Mouse (Mus musculus) Patski (cell line): Measurements from ENCODE around the gene Lelp1. TPM values are rescaled to one million over a fixed set of nuclear protein-coding genes. Genes with fewer than 3 reads are reported as not detected.

Experiments
- ATAC-seq: fragments of 100-300 bp; one replicate; pipeline ENCODE4 v1.8.0; 2021
- CTCF ChIA-PET: fragments of 350-600 bp; sonication (Branson Sonifier 250); formaldehyde crosslinking; loops from one replicate; lab custom pipeline; 2022; ENCODE audit warnings: inconsistent platforms; lab: Charles Lee
- POLR2A ChIA-PET: fragments of 350-600 bp; sonication (Branson Sonifier 250); formaldehyde crosslinking; loops from one replicate; lab custom pipeline; 2022; ENCODE audit warnings: antibody characterized with exemption, inconsistent platforms; lab: Charles Lee
- DNase-seq: peaks from one replicate; pipeline ENCODE4 v3.0.0-alpha.2; 2011; ENCODE audit warnings: low read depth, low spot score
- H3K27me3 ChIP-seq: fragments of 371-371 bp; one replicate; pipeline ENCODE4 v1.5.1; 2021
- CTCF ChIP-seq: fragments of 100-300 bp; IDR thresholded peaks from one replicate; pipeline ENCODE4 v1.5.1; 2021
- in situ Hi-C: fragments of 300-500 bp; cut with MboI; formaldehyde crosslinking; loops from 3 replicates; pipeline ENCODE4 v1.11.1; 2018; ENCODE audit warnings: low pct_unique_long_range_greater_than_20kb, mixed read lengths
- polyA plus RNA-seq: library from polyadenylated mRNA; unstranded; gene quantifications from one replicate; pipeline ENCODE4 v1.2.3, GENCODE M21; 2021

The Lelp1 gene
- not detected for polyA plus RNA-seq

DNA sequence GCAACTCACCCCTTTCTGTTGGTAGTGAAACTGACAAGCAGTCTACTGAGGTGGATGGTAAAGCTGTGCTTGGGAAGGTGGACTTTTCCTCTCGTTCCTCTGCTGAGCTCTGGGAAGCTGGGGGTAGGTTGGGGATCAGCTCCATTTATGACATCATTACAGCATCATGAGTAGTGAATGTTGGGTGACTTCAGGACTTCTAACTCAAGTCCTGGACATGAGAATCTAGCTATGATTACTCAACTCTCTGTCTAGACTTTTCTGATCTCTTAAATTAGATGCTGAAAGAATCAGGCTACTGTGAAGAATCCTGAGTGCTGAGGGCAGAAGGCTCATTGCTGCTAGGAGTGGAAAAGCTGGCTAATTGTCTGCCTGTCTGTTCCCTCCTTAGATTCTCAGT, at the start of gene Lelp1:
Gene Lelp1 (minus strand): TSS at position 101 of the 400 bp plus-strand sequence.
- in situ Hi-C loops: loop anchor here (10.0 kb wide), 1 partner anchor 632 kb away; the partner anchor contains the start of gene Lce1i
- no peak for TF ChIP-seq CTCF
- no peak for ATAC-seq

DNA sequence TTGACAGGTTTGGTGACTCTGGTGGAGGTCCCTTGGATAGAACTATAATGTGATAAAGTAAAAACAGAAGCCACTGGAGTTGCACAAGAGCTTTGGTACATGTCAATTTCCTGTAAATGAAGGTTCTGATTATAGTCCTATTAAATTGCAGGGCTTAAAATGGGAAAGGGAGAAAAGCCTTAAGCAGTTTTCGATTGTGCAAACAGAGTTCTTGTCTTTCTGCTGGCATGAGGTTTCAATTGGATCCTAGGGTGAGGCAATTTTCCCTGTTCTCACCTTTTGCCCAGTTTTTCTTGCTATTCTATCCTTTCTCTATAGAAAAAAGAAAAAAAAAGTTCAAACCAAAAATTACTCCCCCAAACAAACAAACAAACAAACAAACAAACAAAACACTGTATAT, 34.3 kb upstream of the Lelp1 start:
- TF ChIP-seq CTCF: no peak
- peaks cover 2% of the 10 kb centered on the region for H3K27me3 ChIP-seq
- ChIA-PET POLR2A (no interaction called here), CTCF (interaction anchor here (3.1 kb wide), 1 partner anchor 23 kb away, joined by 12 read pairs; no protein-coding TSS in a partner anchor)
- in situ Hi-C loops: no loop called here
- DNase-seq (no peak), ATAC-seq (no peak)

More for the DNA sequence above, at the start of gene Lelp1:
- H3K27me3 ChIP-seq: peaks cover 16% of the 10 kb centered on the region
- ChIA-PET CTCF (interaction anchor here (0.9 to 1.9 kb wide), 5 partner anchors 8 to 318 kb away, joined by 3 to 17 read pairs (median 4); no protein-coding TSS in a partner anchor), POLR2A (no interaction called here)
- no peak for DNase-seq

DNA sequence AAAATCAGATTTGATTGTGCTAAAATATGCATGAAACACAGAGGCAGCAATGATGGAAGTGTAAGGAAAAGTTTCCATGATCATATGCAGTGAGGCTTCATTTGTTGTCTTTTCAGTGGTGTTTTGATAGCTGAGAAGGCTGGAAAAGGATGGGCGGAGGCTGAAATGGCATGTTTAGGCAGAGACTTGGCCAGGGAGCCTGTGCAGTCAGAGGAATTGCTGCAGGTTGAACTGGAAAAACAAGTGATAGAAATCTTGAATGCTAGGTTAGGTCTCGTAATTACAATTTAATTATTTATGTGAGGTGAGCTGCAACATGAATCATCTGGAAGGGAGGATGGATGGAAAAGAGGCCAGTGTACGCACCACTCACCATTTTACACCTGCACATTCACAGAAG, 27.3 kb upstream of the Lelp1 start:
- in situ Hi-C loops: no loop called here
- ATAC-seq: no peak
- CTCF ChIA-PET: no interaction called here

DNA sequence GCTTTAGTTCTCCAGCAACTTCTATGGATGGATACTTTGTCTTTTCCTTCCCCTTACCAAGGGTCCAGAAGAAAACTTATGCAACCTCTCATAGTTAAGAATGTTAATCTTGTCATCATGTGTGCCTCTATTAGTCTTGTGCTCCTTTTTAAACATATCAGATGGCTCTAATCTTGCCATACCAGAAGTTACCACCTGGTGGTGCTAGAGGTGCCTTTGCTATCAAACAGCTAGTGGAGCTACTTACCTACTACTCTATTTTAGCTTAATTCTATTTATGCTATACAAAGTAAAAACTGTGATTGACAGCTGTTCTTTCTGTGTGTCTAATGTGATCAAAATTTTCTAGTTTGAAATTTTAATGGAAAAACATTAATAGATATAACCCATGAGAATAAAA, 10.8 kb upstream of the Lelp1 start:
- in situ Hi-C loops: loop anchor here (5.0 kb wide), 3 partner anchors 244 to 449 kb away; no protein-coding TSS in a partner anchor
- ChIA-PET CTCF (interaction anchor here (0.6 to 2.8 kb wide), 17 partner anchors 9 to 447 kb away, joined by 3 to 19 read pairs (median 7); partner anchors contain the start of genes Lelp1 and Smcp), POLR2A (no interaction called here)
- peaks cover 6% of the 10 kb centered on the region for H3K27me3 ChIP-seq
- ATAC-seq (no peak), DNase-seq (peak; percentile 39)
- TF ChIP-seq CTCF: peak; percentile 75

More for the DNA sequence above, 27.3 kb upstream of the Lelp1 start:
- POLR2A ChIA-PET: no interaction called here
- H3K27me3 ChIP-seq: peaks cover 2% of the 10 kb centered on the region
- DNase-seq: no peak
- no peak for TF ChIP-seq CTCF

DNA sequence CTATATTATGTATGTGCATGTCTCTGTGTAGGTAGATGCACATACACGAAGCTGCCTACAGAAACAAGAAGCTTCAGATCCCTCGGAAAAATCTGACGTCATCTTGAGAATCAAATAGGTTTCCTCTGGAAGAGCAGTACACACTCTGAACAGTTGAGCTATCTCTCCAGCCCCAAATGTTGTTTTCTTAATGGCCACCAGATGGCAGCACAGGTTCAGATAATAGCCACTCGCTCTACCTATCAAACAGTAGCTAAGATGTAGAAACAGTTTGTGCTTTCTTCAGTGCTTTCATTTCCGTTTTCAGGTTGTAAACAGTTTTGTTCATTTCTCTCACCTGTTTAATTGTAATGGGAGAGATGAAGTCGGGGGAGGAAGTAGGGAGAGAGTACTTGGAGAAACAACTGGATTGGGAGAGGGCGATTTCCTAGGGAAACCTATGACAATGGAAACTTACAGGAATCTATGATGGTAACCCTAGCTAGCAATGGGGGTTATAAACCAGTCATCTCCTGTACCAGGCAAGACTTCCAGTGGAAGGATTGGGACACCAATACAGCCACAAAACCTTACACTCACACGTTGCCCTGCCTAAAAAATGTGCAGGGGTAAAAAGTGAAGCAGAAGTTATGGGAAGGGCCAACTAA, 8.2 kb upstream of the Lelp1 start:
- peak; percentile 93 for ATAC-seq
- H3K27me3 ChIP-seq: peaks cover 6% of the 10 kb centered on the region
- TF ChIP-seq CTCF: peak; percentile 90
- peak; percentile 37 for DNase-seq
- ChIA-PET POLR2A (interaction anchor here (0.6 kb wide), 1 partner anchor 9 kb away, joined by 3 read pairs; no protein-coding TSS in a partner anchor), CTCF (interaction anchor here (0.6 to 4.4 kb wide), 36 partner anchors 8 to 849 kb away, joined by 3 to 42 read pairs (median 4); partner anchors contain the start of gene Lelp1)
- in situ Hi-C loops: loop anchor here (5.0 kb wide), 3 partner anchors 247 to 452 kb away; no protein-coding TSS in a partner anchor

DNA sequence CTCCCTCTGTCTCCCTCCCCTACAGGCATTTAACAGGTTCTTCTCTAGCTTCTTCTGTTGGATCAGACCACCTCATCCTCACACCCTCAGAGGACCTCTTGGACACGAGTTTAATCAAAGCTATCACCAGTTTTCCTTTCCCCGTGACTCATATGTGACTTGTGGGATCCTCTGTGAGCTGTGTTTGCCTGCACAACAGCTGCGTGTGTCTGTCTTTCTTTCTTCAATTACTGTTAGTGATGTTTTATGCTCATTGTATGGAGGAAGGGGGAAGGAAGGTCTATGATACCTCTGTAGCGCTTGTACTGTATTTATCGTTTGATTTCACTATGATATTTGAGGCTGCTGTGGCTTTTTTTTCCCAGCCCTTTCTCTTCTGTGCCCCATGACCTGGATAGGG, 5.4 kb upstream of the Lelp1 start:
- no peak for TF ChIP-seq CTCF
- H3K27me3 ChIP-seq: peaks cover 17% of the 10 kb centered on the region
- POLR2A ChIA-PET: no interaction called here
- CTCF ChIA-PET: interaction anchor here (0.6 to 4.4 kb wide), 10 partner anchors 12 to 454 kb away, joined by 3 to 25 read pairs (median 4); no protein-coding TSS in a partner anchor
- in situ Hi-C loops: loop anchor here (10.0 kb wide), 1 partner anchor 627 kb away; the partner anchor contains the start of gene Lce1i
- no peak for ATAC-seq
- DNase-seq: no peak

DNA sequence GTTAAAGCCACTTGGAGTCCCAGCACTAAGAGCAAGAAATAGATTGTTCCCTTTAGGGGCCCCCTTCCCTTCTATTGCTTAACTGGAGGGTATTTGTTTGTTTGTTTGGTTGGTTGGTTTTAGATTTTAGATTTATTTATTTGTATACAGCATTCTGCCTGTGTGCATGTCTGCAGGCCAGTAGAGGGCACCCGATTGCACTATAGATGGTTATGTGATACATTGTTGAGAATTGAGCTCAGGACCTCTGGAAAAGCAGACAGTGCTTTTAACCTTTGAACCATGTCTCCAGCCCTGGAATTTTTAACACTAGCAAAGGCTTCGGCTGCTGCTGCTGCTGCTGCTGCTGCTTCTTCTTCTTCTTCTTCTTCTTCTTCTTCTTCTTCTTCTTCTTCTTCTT, 4.9 kb upstream of the Lelp1 start:
- peaks cover 22% of the 10 kb centered on the region for H3K27me3 ChIP-seq
- ATAC-seq (no peak), DNase-seq (no peak)
- peak; percentile 72 for TF ChIP-seq CTCF
- ChIA-PET CTCF (interaction anchor here (0.6 to 4.4 kb wide), 10 partner anchors 11 to 455 kb away, joined by 3 to 25 read pairs (median 4); no protein-coding TSS in a partner anchor), POLR2A (interaction anchor here (0.6 kb wide), 1 partner anchor 366 kb away, joined by 3 read pairs; no protein-coding TSS in a partner anchor)
- in situ Hi-C loops: loop anchor here (10.0 kb wide), 1 partner anchor 627 kb away; the partner anchor contains the start of gene Lce1i

DNA sequence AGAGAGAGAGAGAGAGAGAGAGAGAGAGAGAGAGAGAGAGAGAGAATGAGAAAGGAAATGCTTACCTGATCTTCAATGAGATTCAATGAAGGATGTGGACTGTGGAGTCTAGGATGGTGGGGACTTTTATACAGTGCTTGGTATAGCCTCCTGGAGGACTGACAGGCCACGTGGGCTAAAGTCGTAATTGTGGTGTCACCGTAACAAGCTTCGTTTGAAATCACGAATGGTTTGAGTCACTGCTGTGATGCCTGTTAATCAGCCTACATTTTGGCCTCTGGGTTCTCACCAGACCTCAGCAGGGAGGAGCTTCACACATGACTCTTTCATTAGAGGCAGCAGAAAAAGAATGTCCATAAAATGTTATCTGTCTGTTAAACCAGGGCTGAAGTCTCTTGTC, 18.7 kb downstream of the Lelp1 start, which contains the start of gene Prr9:
Gene Prr9 (minus strand): TSS at position 101 of the 400 bp plus-strand sequence.
- no peak for DNase-seq
- CTCF ChIA-PET: no interaction called here
- no peak for TF ChIP-seq CTCF
- H3K27me3 ChIP-seq: peaks cover 19% of the 10 kb centered on the region
- ATAC-seq: no peak
- in situ Hi-C loops: no loop called here
- POLR2A ChIA-PET: no interaction called here

DNA sequence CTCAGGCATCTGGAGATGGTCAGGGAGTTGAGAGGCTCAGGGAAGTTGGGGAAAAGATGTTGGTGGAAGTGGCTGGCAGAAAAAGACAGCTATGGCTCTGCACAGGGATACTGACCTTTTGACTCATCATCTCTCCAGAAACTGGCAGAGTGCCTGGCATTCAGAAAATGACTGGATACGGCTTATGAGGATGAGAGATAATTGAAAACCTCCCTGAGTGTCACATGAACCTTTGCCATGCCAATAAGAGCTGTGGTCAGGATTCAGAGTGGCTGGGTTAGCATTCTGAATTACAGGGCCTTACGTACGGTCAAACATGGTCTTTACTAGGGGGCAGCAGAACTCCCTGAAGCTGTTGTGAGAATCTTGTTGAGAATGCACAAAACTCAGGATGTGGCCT, 21.6 kb downstream of the Lelp1 start:
- in situ Hi-C loops: no loop called here
- CTCF ChIA-PET: interaction anchor here (0.9 to 2.5 kb wide), 3 partner anchors 12 to 30 kb away, joined by 3 to 7 read pairs (median 4); no protein-coding TSS in a partner anchor
- peak; percentile 5 for TF ChIP-seq CTCF
- POLR2A ChIA-PET: interaction anchor here (0.7 to 0.9 kb wide), 3 partner anchors 14 to 533 kb away, joined by 3 to 4 read pairs (median 3); no protein-coding TSS in a partner anchor
- peak; percentile 63 for DNase-seq
- H3K27me3 ChIP-seq: peaks cover 12% of the 10 kb centered on the region
- peak; percentile 27 for ATAC-seq

DNA sequence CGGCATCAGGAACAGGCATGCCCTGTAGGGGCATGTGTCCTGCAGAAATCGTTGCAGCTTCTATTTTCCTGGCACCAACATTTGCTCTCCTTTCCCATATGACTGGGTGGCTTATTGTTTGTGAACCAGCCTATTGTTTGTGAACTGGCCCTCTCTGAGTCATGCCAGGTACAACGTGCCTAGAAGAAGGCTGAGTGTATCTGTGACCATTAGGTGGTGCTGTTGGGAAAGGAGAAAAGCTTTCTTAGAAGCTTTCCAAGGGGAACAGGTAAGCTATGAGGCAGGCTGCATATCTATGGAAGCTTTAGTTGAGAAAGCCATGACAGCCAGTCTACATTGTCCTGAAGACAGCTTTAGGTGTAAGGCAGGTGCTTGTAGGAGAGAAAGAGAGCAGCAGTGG, 24.6 kb downstream of the Lelp1 start:
- H3K27me3 ChIP-seq: peaks cover 23% of the 10 kb centered on the region
- CTCF ChIA-PET: interaction anchor here (0.8 to 1.9 kb wide), 13 partner anchors 15 to 490 kb away, joined by 3 to 16 read pairs (median 4); partner anchors contain the start of genes 2210017I01Rik and Lelp1
- in situ Hi-C loops: no loop called here
- POLR2A ChIA-PET: no interaction called here
- DNase-seq (no peak), ATAC-seq (peak; percentile 70)
- peak; percentile 80 for TF ChIP-seq CTCF
